Mouse (Mus musculus): ENCODE data around the gene Purb. TPM values are rescaled to one million over a fixed set of nuclear protein-coding genes. Genes with fewer than 3 reads are reported as not detected.
A peak's percentile ranks its signal among the peaks of the same experiment; 100 is the strongest.

The Purb gene
- total and polyA plus RNA-seq, 3 experiments = 19.3 to 45.2 (median 42.4) TPM

- H3K4me1 ChIP-seq (ENCODE audit: control insufficient read depth in 1 of 2, insufficient read depth in 2 of 2) = peaks cover 31 to 71% of the 10 kb centered on the region in 2 experiments
- H3K27me3 ChIP-seq (replicated peaks) = no peaks in the 10 kb centered on the region
- TF ChIP-seq PAX5 (IDR thresholded peaks at IDR 0.05; ENCODE audit: low read length) (no peak), SIN3A (IDR thresholded peaks at IDR 0.05; ENCODE audit: low read length) (peak; percentile 95; the same call in 1 of the 2 replicates), KAT2A (IDR thresholded peaks at IDR 0.05; ENCODE audit: insufficient replicate concordance, low read length) (no peak), POLR2A (IDR thresholded peaks at IDR 0.05; ENCODE audit: low read depth, low read length) (peak; percentile 88), CHD1 (IDR thresholded peaks at IDR 0.05; ENCODE audit: low read depth, low read length) (no peak), USF2 (conservative IDR thresholded peaks at IDR 0.05; ENCODE audit: low read depth, low read length) (no peak), ZNF384 (IDR thresholded peaks at IDR 0.05; ENCODE audit: low read depth, low read length) (no peak), ZC3H11A (IDR thresholded peaks at IDR 0.05; ENCODE audit: low read depth, low read length) (no peak), ETS1 (conservative IDR thresholded peaks at IDR 0.05; ENCODE audit: low read depth, low read length) (no peak), ZMIZ1 (IDR thresholded peaks at IDR 0.05; ENCODE audit: low read depth, low read length) (peak; percentile 75), MYC (IDR thresholded peaks at IDR 0.05; ENCODE audit: low read depth, low read length) (peak; percentile 55; the same call in 1 of the 2 replicates), MAX (IDR thresholded peaks at IDR 0.05; ENCODE audit: low read length) (0 out of 2 replicates have a peak, but pooled peaks have one; percentile 6), JUND (conservative IDR thresholded peaks at IDR 0.05; ENCODE audit: low read depth, low read length) (no peak), CTCF (conservative IDR thresholded peaks at IDR 0.05 in 1 of 2, IDR thresholded peaks at IDR 0.05 in 1 of 2; ENCODE audit: low read depth in 2 of 2, low read length in 2 of 2) (no peak), JUN (IDR thresholded peaks at IDR 0.05; ENCODE audit: insufficient read depth, low read depth, low read length) (no peak), BHLHE40 (IDR thresholded peaks at IDR 0.05; ENCODE audit: low read depth, low read length) (no peak; the same call in 1 of the 2 replicates), MAFK (IDR thresholded peaks at IDR 0.05; ENCODE audit: insufficient replicate concordance, low read length) (no peak), IRF4 (IDR thresholded peaks at IDR 0.05; ENCODE audit: low read depth, low read length) (peak; percentile 57; the same call in 1 of the 2 replicates), RCOR1 (conservative IDR thresholded peaks at IDR 0.05; ENCODE audit: low read depth, low read length) (no peak), RAD21 (IDR thresholded peaks at IDR 0.05; ENCODE audit: low read depth, low read length) (no peak), TCF12 (IDR thresholded peaks at IDR 0.05; ENCODE audit: low read depth, low read length) (peak; percentile 94), EP300 (IDR thresholded peaks at IDR 0.05; ENCODE audit: low read length) (no peak), POLR2AphosphoS2 (IDR thresholded peaks at IDR 0.05; ENCODE audit: low read depth, low read length) (peak; percentile 86; the same call in 1 of the 2 replicates), UBTF (IDR thresholded peaks at IDR 0.05; ENCODE audit: low read depth, low read length) (0 out of 2 replicates have a peak, but pooled peaks have one; percentile 33), NELFE (IDR thresholded peaks at IDR 0.05; ENCODE audit: low read depth, low read length) (peak; percentile 81), TBP (conservative IDR thresholded peaks at IDR 0.05; ENCODE audit: low read depth, low read length) (peak; percentile 90), HCFC1 (IDR thresholded peaks at IDR 0.05; ENCODE audit: low read depth, low read length) (peak; percentile 60), NRF1 (IDR thresholded peaks at IDR 0.05; ENCODE audit: low read depth, low read length) (0 out of 2 replicates have a peak, but pooled peaks have one; percentile 5), E2F4 (IDR thresholded peaks at IDR 0.05; ENCODE audit: insufficient replicate concordance, low read depth, low read length) (no peak), SMC3 (IDR thresholded peaks at IDR 0.05; ENCODE audit: low read depth, low read length) (no peak), USF1 (IDR thresholded peaks at IDR 0.05; ENCODE audit: low read depth, low read length) (no peak), CHD2 (IDR thresholded peaks at IDR 0.05; ENCODE audit: low read length) (peak; percentile 71; the same call in 1 of the 2 replicates), MXI1 (IDR thresholded peaks at IDR 0.05; ENCODE audit: low read depth, low read length) (peak; percentile 58), MEF2A (IDR thresholded peaks at IDR 0.05; ENCODE audit: borderline replicate concordance, low read depth, low read length) (peak; percentile 42; the same call in 1 of the 2 replicates), ZKSCAN1 (IDR thresholded peaks at IDR 0.05; ENCODE audit: borderline replicate concordance, low read depth, low read length) (no peak), MAZ (IDR thresholded peaks at IDR 0.05; ENCODE audit: low read depth, low read length) (peak; percentile 27; the same call in 1 of the 2 replicates), ELF1 (IDR thresholded peaks at IDR 0.05; ENCODE audit: low read depth, low read length) (peak; percentile 95), GABPA (IDR thresholded peaks at IDR 0.05; ENCODE audit: insufficient replicate concordance, low read depth, low read length) (no peak)
- peak within 1 kb of the TSS; percentile 77 for H3K9ac ChIP-seq (ENCODE audit: insufficient read depth, low read depth)
- H3K9me3 ChIP-seq (replicated peaks; ENCODE audit: low read length) = peaks cover 2% of the 10 kb centered on the region
- H3K4me3 ChIP-seq (replicated peaks in 1 of 3; ENCODE audit: low read depth in 2 of 3, low read length in 2 of 3, poor library complexity in 1 of 3) = peak within 1 kb of the TSS; percentile 69 to 98 (median 82)
- in situ Hi-C loops (cut with MboI; ENCODE audit: low pct_ligation_motif_present, low pct_unique_long_range_greater_than_20kb, low sequenced_read_pairs) (no loop called here), dilution Hi-C loops (cut with MboI; ENCODE audit: extremely low pct_ligation_motif_present, extremely low pct_unique_long_range_greater_than_20kb, low sequenced_read_pairs) (no loop called here)
- H3K36me3 ChIP-seq (replicated peaks in 1 of 2; ENCODE audit: control insufficient read depth in 1 of 2, insufficient read depth in 1 of 2, low read length in 1 of 2) = peaks cover 49 to 54% of the 10 kb centered on the region in 2 experiments
- peaks cover 47% of the 10 kb centered on the region for H3K79me2 ChIP-seq (replicated peaks; ENCODE audit: control insufficient read depth, extremely low read depth, insufficient read depth, poor library complexity, severe bottlenecking)
- H3K27ac ChIP-seq (ENCODE audit: insufficient read depth, low read depth) = peak within 1 kb of the TSS; percentile 69
- peak; percentile 88 for DNase-seq (ENCODE audit: extremely low read depth)
- H3K4me2 ChIP-seq (ENCODE audit: insufficient read depth, low read depth, poor library complexity, severe bottlenecking) = peak within 1 kb of the TSS; percentile 49
Observed at GRCm38 (mm10) chr11:6520507-6521173, 44.9 kb upstream of the Purb start, which contains the start of gene Myo1g. TSS of gene Myo1g (minus strand) at chr11:6520965.
